Comparison of ENCODE assay signal across 11 mouse cellular contexts in the genomic region with DNA sequence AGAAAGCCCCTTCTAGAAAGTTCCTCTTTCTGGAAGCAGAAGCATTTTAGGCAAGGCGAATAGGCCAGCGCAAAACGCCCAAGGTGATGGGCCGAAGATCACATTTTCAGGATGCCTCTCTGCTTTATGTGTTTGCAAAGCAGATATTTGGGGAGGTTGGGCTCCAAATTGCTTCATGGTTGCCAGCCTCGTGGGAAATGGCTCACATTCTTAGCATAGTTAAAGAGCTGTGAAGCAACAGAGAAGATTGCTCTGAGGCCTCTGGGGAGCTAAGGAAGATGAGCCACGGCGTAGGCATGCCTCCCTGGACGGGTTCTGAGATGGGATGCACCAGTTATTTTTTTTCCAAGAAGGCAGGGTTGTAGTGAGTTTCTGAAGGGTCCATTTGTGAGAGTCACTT. TPM values are rescaled to one million over a fixed set of nuclear protein-coding genes. Genes with fewer than 3 reads are reported as not detected.
DNase-seq lines count a peak whose midpoint lies in the region; ATAC-seq lines count a peak whose summit lies in the region.
"Had no signal": no experiment of that assay in that cellular context is flagged by ENCODE, and none has a peak within 500 bp of the region (broad histone marks: within the 10 kb centered on the region; RNA-seq: fewer than 3 reads in every experiment).

No protein-coding gene starts in this region.

- no peak for ATAC-seq in forebrain, embryonic 12.5 days (ENCODE audit: low FRiP score)
- no peak for ATAC-seq in intestine, embryonic 15.5 days
- 0 out of 2 replicates have a peak, but pooled peaks have one; percentile 27 for ATAC-seq in lung, embryonic 16.5 days (ENCODE audit: low read depth)
- no peak for ATAC-seq in liver, embryonic 12.5 days

- no peaks in the 10 kb centered on the region for H3K9me3 ChIP-seq in forebrain, embryonic 10.5 days
- H3K9me3 ChIP-seq in forebrain, embryonic 12.5 days, result no peaks in the 10 kb centered on the region
- no peaks in the 10 kb centered on the region for H3K9me3 ChIP-seq in intestine, embryonic 15.5 days
- H3K9me3 ChIP-seq in lung, embryonic 16.5 days (ENCODE audit: control insufficient read depth, low read length), result no peaks in the 10 kb centered on the region
- no peaks in the 10 kb centered on the region for H3K9me3 ChIP-seq in liver, embryonic 12.5 days (replicated peaks)
- H3K9me3 ChIP-seq: liver, embryonic 13.5 days had no signal

- no peak overlapping the region for H3K4me2 ChIP-seq in forebrain, embryonic 12.5 days
- H3K4me2 ChIP-seq in intestine, embryonic 15.5 days (replicated peaks), result no peak overlapping the region
- H3K4me2 ChIP-seq in lung, embryonic 16.5 days (ENCODE audit: low read depth, low read length), result no peak overlapping the region
- H3K4me2 ChIP-seq in liver, embryonic 12.5 days, result no peak overlapping the region
- H3K4me2 ChIP-seq: liver, embryonic 13.5 days had no signal

- peaks cover 28% of the 10 kb centered on the region for H3K4me1 ChIP-seq in forebrain, embryonic 10.5 days
- H3K4me1 ChIP-seq in forebrain, embryonic 12.5 days, result 0 out of 2 replicates have a peak, but pooled peaks cover 2% of the 10 kb centered on the region
- H3K4me1 ChIP-seq in intestine, embryonic 15.5 days (replicated peaks), result peaks cover 24% of the 10 kb centered on the region
- peaks cover 31% of the 10 kb centered on the region for H3K4me1 ChIP-seq in lung, embryonic 16.5 days (replicated peaks; ENCODE audit: control insufficient read depth, insufficient read depth, low read length)
- H3K4me1 ChIP-seq in liver, embryonic 12.5 days, result no peaks in the 10 kb centered on the region

- no peak overlapping the region for H3K9ac ChIP-seq in forebrain, embryonic 12.5 days
- H3K9ac ChIP-seq in intestine, embryonic 15.5 days, result no peak overlapping the region
- H3K9ac ChIP-seq in lung, embryonic 16.5 days (ENCODE audit: low read length), result no peak overlapping the region
- no peak overlapping the region for H3K9ac ChIP-seq in liver, embryonic 12.5 days
- H3K9ac ChIP-seq: liver, embryonic 13.5 days had no signal

- WGBS in forebrain, embryonic 10.5 days, result 76% methylated on average over 8 of the region's 8 CpGs
- 78% methylated on average over 8 of the region's 8 CpGs for WGBS in forebrain, embryonic 12.5 days
- WGBS in intestine, embryonic 15.5 days, result 51% methylated on average over 8 of the region's 8 CpGs
- WGBS in lung, embryonic 16.5 days, result 50% methylated on average over 8 of the region's 8 CpGs
- 52% methylated on average over 8 of the region's 8 CpGs for WGBS in liver, embryonic 12.5 days (ENCODE audit: insufficient replicate concordance)

- no peak for DNase-seq in forebrain, embryonic 10.5 days (ENCODE audit: extremely low spot score, low spot score)
- peak; percentile 95 for DNase-seq in 3T3-L1 (ENCODE audit: low read depth, low spot score)
- DNase-seq in ovary, postnatal 10 days (ENCODE audit: low spot score), result no peak
- no peak for DNase-seq in left cerebral cortex, adult 9 months (ENCODE audit: low spot score in 2 of 2)
- DNase-seq: B cell, adult 2 months; heart, adult 2 months; liver, embryonic 13.5 days had no signal

- no peaks in the 10 kb centered on the region for H3K36me3 ChIP-seq in forebrain, embryonic 10.5 days (replicated peaks)
- no peaks in the 10 kb centered on the region for H3K36me3 ChIP-seq in forebrain, embryonic 12.5 days (replicated peaks)
- H3K36me3 ChIP-seq in intestine, embryonic 15.5 days, result no peaks in the 10 kb centered on the region
- H3K36me3 ChIP-seq in lung, embryonic 16.5 days (ENCODE audit: control insufficient read depth, insufficient read depth, low read length), result no peaks in the 10 kb centered on the region
- H3K36me3 ChIP-seq in liver, embryonic 12.5 days, result no peaks in the 10 kb centered on the region
- H3K36me3 ChIP-seq: liver, embryonic 13.5 days had no signal

- no peaks in the 10 kb centered on the region for H3K27me3 ChIP-seq in forebrain, embryonic 10.5 days (ENCODE audit: poor library complexity, severe bottlenecking)
- H3K27me3 ChIP-seq in forebrain, embryonic 12.5 days, result no peaks in the 10 kb centered on the region
- H3K27me3 ChIP-seq in intestine, embryonic 15.5 days (replicated peaks), result no peaks in the 10 kb centered on the region
- H3K27me3 ChIP-seq in lung, embryonic 16.5 days (ENCODE audit: control insufficient read depth, insufficient read depth, low read depth, low read length), result no peaks in the 10 kb centered on the region
- H3K27me3 ChIP-seq in liver, embryonic 12.5 days (replicated peaks), result peaks cover 9% of the 10 kb centered on the region; the same call in 1 of the 2 replicates
- H3K27me3 ChIP-seq: liver, embryonic 13.5 days had no signal

- H3K4me3 ChIP-seq in forebrain, embryonic 10.5 days, result no peak overlapping the region
- H3K4me3 ChIP-seq in forebrain, embryonic 12.5 days (replicated peaks), result no peak overlapping the region
- H3K4me3 ChIP-seq in intestine, embryonic 15.5 days (replicated peaks), result no peak overlapping the region
- no peak overlapping the region for H3K4me3 ChIP-seq in lung, embryonic 16.5 days (ENCODE audit: low read length)
- H3K4me3 ChIP-seq in liver, embryonic 12.5 days, result no peak overlapping the region
- H3K4me3 ChIP-seq: heart, adult 2 months; liver, embryonic 13.5 days had no signal

- H3K27ac ChIP-seq in forebrain, embryonic 10.5 days, result peak overlapping the region; percentile 25; the same call in 1 of the 2 replicates
- H3K27ac ChIP-seq in forebrain, embryonic 12.5 days, result no peak overlapping the region
- H3K27ac ChIP-seq in intestine, embryonic 15.5 days, result peak overlapping the region; percentile 38
- H3K27ac ChIP-seq in lung, embryonic 16.5 days (ENCODE audit: low read length), result no peak overlapping the region
- no peak overlapping the region for H3K27ac ChIP-seq in liver, embryonic 12.5 days
- H3K27ac ChIP-seq: heart, adult 2 months; liver, embryonic 13.5 days had no signal

RNA-seq across cellular contexts. Expression of gene Amotl2, which starts 47.0 kb away (rescaled TPM):
- 49.9 and 51.9 TPM in 2 replicates for polyA plus RNA-seq in forebrain, embryonic 10.5 days (2016; fragmentation: Nextera tagmentation; extraction: Ambion mirVana)
- 82.4 TPM in 2 replicates for polyA plus RNA-seq in forebrain, embryonic 12.5 days (2016; fragmentation: Nextera tagmentation; extraction: Ambion mirVana)
- 31.8 and 32.9 TPM in 2 replicates for polyA plus RNA-seq in intestine, embryonic 15.5 days (2015; fragmentation: Nextera tagmentation; extraction: Ambion mirVana)
- 37.6 and 40.1 TPM in 2 replicates for polyA plus RNA-seq in lung, embryonic 16.5 days (2015; fragmentation: Nextera tagmentation; extraction: Ambion mirVana)
- polyA plus RNA-seq in liver, embryonic 12.5 days (2016; fragmentation: Nextera tagmentation; extraction: Ambion mirVana), result 10.4 and 11.5 TPM in 2 replicates

Comparison
In these comparisons a context has a peak if more than half of its experiments do, and no peak if none do; other contexts are left out.
1. H3K27ac ChIP-seq: peak in forebrain, embryonic 10.5 days (single experiment) and intestine, embryonic 15.5 days (single experiment); none in forebrain, embryonic 12.5 days (single experiment), lung, embryonic 16.5 days (single experiment) and liver, embryonic 12.5 days (single experiment).